Mouse (Mus musculus) heart, embryonic 14.5 days (tissue): ENCODE data around the gene Gm7029. TPM values are rescaled to one million over a fixed set of nuclear protein-coding genes. Genes with fewer than 3 reads are reported as not detected.

Experiments used
- ATAC-seq: fragments of 200-750 bp; cut with Nextera tagmentation; 2 replicates; pipeline ENCODE4 v1.8.0; 2017; ENCODE audit warnings: low read depth, moderate TSS enrichment; ENCODE audit not compliant: insufficient number of reproducible peaks, insufficient read depth, low FRiP score
- H3K27ac ChIP-seq, 2 experiments: fragments of 200-500 bp in 1 of 2; fragments of 300-500 bp in 1 of 2; sonication (generic) in 1 of 2; replicated peaks in 1 of 2; 2 replicates each; pipeline ENCODE4 v1.5.1; 2012 to 2014; ENCODE audit warnings: low read depth in 2 of 2, low read length in 2 of 2, control low read depth in 1 of 2, mild to moderate bottlenecking in 1 of 2, mixed read lengths in 1 of 2; ENCODE audit not compliant: control insufficient read depth in 1 of 2, insufficient read depth in 1 of 2
- H3K27me3 ChIP-seq: fragments of 300-500 bp; sonication (generic); 2 replicates; pipeline ENCODE4 v1.6.1; 2014; ENCODE audit warnings: mild to moderate bottlenecking, low read length, control low read depth; ENCODE audit not compliant: control insufficient read depth, insufficient read depth
- H3K36me3 ChIP-seq: fragments of 300-500 bp; sonication (generic); 2 replicates; pipeline ENCODE4 v1.6.1; 2014; ENCODE audit warnings: mild to moderate bottlenecking, control low read depth, low read length, mixed read lengths; ENCODE audit not compliant: control insufficient read depth, insufficient read depth
- H3K4me1 ChIP-seq, 2 experiments: fragments of 200-500 bp in 1 of 2; fragments of 300-500 bp in 1 of 2; sonication (generic) in 1 of 2; 2 replicates each; pipeline ENCODE4 v1.6.1; 2012 to 2014; ENCODE audit warnings: low read length in 2 of 2, control low read depth in 1 of 2, mixed read lengths in 1 of 2; ENCODE audit not compliant: control insufficient read depth in 2 of 2, insufficient read depth in 2 of 2
- H3K4me2 ChIP-seq: fragments of 300-500 bp; sonication (generic); 2 replicates; pipeline ENCODE4 v1.6.1; 2014; ENCODE audit warnings: mild to moderate bottlenecking, low read length
- H3K4me3 ChIP-seq, 2 experiments: fragments of 200-500 bp in 1 of 2; fragments of 300-500 bp in 1 of 2; sonication (generic) in 1 of 2; 2 replicates each; pipeline ENCODE4 v1.5.1; 2012 to 2014; ENCODE audit warnings: low read length in 2 of 2, mild to moderate bottlenecking in 2 of 2, control low read depth in 1 of 2, low read depth in 1 of 2, moderate library complexity in 1 of 2; ENCODE audit not compliant: control insufficient read depth in 1 of 2, insufficient read depth in 1 of 2
- H3K9ac ChIP-seq: fragments of 300-500 bp; sonication (generic); 2 replicates; pipeline ENCODE4 v1.6.1; 2014; ENCODE audit warnings: mild to moderate bottlenecking, low read length
- H3K9me3 ChIP-seq: fragments of 300-500 bp; sonication (generic); 2 replicates; pipeline ENCODE4 v1.6.1; 2016; ENCODE audit warnings: low read length, control low read depth; ENCODE audit not compliant: control insufficient read depth
- WGBS: fragments of 180-500 bp; shearing (Covaris S2); extraction: QIAGEN DNeasy Blood & Tissue Kit; methylation state at CpG from one replicate; pipeline ENCODE4 v1.1.7; 2014; 5-methylcytosine and 5-hydroxymethylcytosine counted together
- polyA plus RNA-seq: library from polyadenylated mRNA; unstranded; fragments of >200 nt; fragmentation: Nextera tagmentation; extraction: Ambion mirVana; gene quantifications from 2 replicates; pipeline ENCODE4 v1.2.1, GENCODE M21; 2014

The Gm7029 gene
- polyA plus RNA-seq, 1 experiment from 2014 or later = not detected

GRCm38 (mm10) chr17:33915671-33916250, 42.1 kb downstream of the Gm7029 start, which contains the start of the genes Tapbp and Zbtb22:
Gene Tapbp, plus strand, starts transcription at chr17:33915899.
Gene Zbtb22, plus strand, starts transcription at chr17:33915904.
- Histone ChIP-seq H3K27me3 (no peaks in the 10 kb centered on the region), H3K9me3 (no peaks in the 10 kb centered on the region), H3K4me2 (peak within 1 kb of the TSS; percentile 75), H3K4me3 (peak within 1 kb of the TSS; percentile 63 to 66), H3K36me3 (peaks cover 56% of the 10 kb centered on the region), H3K9ac (peak within 1 kb of the TSS; percentile 75), H3K27ac (peak within 1 kb of the TSS; percentile 54 to 83; a peak in 3 of 4 replicates), H3K4me1 (peaks cover 13 to 23% of the 10 kb centered on the region in 2 experiments)
- WGBS = under 1% methylated on average over 32 of the region's 34 CpGs
- ATAC-seq = peak; percentile 89

- H3K27me3 ChIP-seq = no peaks in the 10 kb centered on the region
- H3K4me2 ChIP-seq = peak overlapping the region; percentile 75
- H3K9me3 ChIP-seq = no peaks in the 10 kb centered on the region
- WGBS = under 1% methylated on average over 14 of the region's 20 CpGs
- H3K4me3 ChIP-seq = peak overlapping the region; percentile 63 to 66
- peak; percentile 18 for ATAC-seq
- H3K27ac ChIP-seq = peak overlapping the region in 1 of 2 experiments; percentile 83; a peak in 2 of 4 replicates
- H3K9ac ChIP-seq = peak overlapping the region; percentile 75
- H3K4me1 ChIP-seq = peaks cover 13 to 23% of the 10 kb centered on the region in 2 experiments
- peaks cover 50% of the 10 kb centered on the region for H3K36me3 ChIP-seq
Measured at GRCm38 (mm10) chr17:33916294-33916693, 42.7 kb downstream of the Gm7029 start.

GRCm38 (mm10) chr17:33916847-33917655, 43.4 kb downstream of the Gm7029 start:
- H3K9me3 ChIP-seq = no peaks in the 10 kb centered on the region
- H3K27me3 ChIP-seq = no peaks in the 10 kb centered on the region
- WGBS = 66% methylated on average over 31 of the region's 31 CpGs
- H3K4me2 ChIP-seq = peak overlapping the region; percentile 75
- H3K9ac ChIP-seq = peak overlapping the region; percentile 75
- ATAC-seq = no peak
- H3K36me3 ChIP-seq = peaks cover 43% of the 10 kb centered on the region
- peaks cover 13 to 23% of the 10 kb centered on the region in 2 experiments for H3K4me1 ChIP-seq
- peak overlapping the region; percentile 63 to 66 for H3K4me3 ChIP-seq
- H3K27ac ChIP-seq = no peak overlapping the region

GRCm38 (mm10) chr17:33917656-33918292, 44.1 kb downstream of the Gm7029 start:
- Histone ChIP-seq H3K27ac (no peak overlapping the region), H3K9me3 (no peaks in the 10 kb centered on the region), H3K4me2 (no peak overlapping the region), H3K36me3 (peaks cover 36% of the 10 kb centered on the region), H3K27me3 (no peaks in the 10 kb centered on the region), H3K4me1 (peaks cover 13 to 23% of the 10 kb centered on the region in 2 experiments), H3K4me3 (no peak overlapping the region), H3K9ac (no peak overlapping the region)
- no peak for ATAC-seq
- 86% methylated on average over 17 of the region's 18 CpGs for whole genome bisulfite sequencing

- H3K9ac ChIP-seq = peak overlapping the region; percentile 87
- H3K36me3 ChIP-seq = peaks cover 30% of the 10 kb centered on the region
- no peaks in the 10 kb centered on the region for H3K9me3 ChIP-seq
- H3K27me3 ChIP-seq = no peaks in the 10 kb centered on the region
- ATAC-seq = no peak
- peak overlapping the region; percentile 99 for H3K4me2 ChIP-seq
- peaks cover 13 to 23% of the 10 kb centered on the region in 2 experiments for H3K4me1 ChIP-seq
- H3K4me3 ChIP-seq = peak overlapping the region; percentile 81 to 83
- 52% methylated on average over 37 of the region's 37 CpGs for WGBS
- peak overlapping the region; percentile 76 to 78; a peak in 1 of 4 replicates for H3K27ac ChIP-seq
Measured at GRCm38 (mm10) chr17:33918293-33919203, 44.9 kb downstream of the Gm7029 start.

GRCm38 (mm10) chr17:33919351-33920281, 46.0 kb downstream of the Gm7029 start:
- H3K27me3 ChIP-seq = no peaks in the 10 kb centered on the region
- H3K4me2 ChIP-seq = peak overlapping the region; percentile 99
- peak overlapping the region; percentile 76 to 78 for H3K27ac ChIP-seq
- H3K9me3 ChIP-seq = no peaks in the 10 kb centered on the region
- peak overlapping the region; percentile 87 for H3K9ac ChIP-seq
- H3K4me1 ChIP-seq = peaks cover 13 to 23% of the 10 kb centered on the region in 2 experiments
- H3K36me3 ChIP-seq = peaks cover 19% of the 10 kb centered on the region
- ATAC-seq = peak; percentile 40; the same call in 1 of the 2 replicates
- H3K4me3 ChIP-seq = peak overlapping the region; percentile 81 to 83
- WGBS = under 1% methylated on average over 52 of the region's 52 CpGs
